Mouse (Mus musculus) liver, adult 2 months (tissue): ENCODE measurements around the gene Lrrc8a. TPM values are rescaled to one million over a fixed set of nuclear protein-coding genes. Genes with fewer than 3 reads are reported as not detected.

Experiments used
- DNase-seq: peaks from one replicate; pipeline ENCODE4 v3.0.0-alpha.2; 2011; ENCODE audit warnings: low read depth, low spot score; ENCODE audit errors: extremely low read depth
- H3K27ac ChIP-seq: fragments of 200-500 bp; replicated peaks from 2 replicates; pipeline ENCODE4 v1.5.1; 2012; ENCODE audit warnings: low read depth, mild to moderate bottlenecking, control low read depth, inconsistent platforms, low read length; ENCODE audit not compliant: insufficient read depth
- H3K27me3 ChIP-seq: fragments of 200-500 bp; 2 replicates; pipeline ENCODE4 v1.6.1; 2012; ENCODE audit warnings: mild to moderate bottlenecking, moderate library complexity, low read length, inconsistent platforms; ENCODE audit not compliant: control insufficient read depth, insufficient read depth
- H3K36me3 ChIP-seq: fragments of 200-500 bp; 2 replicates; pipeline ENCODE4 v1.6.1; 2012; ENCODE audit warnings: low read length, inconsistent platforms; ENCODE audit not compliant: control insufficient read depth, insufficient read depth
- H3K4me1 ChIP-seq: fragments of 200-500 bp; 2 replicates; pipeline ENCODE4 v1.6.1; 2011; ENCODE audit warnings: low read length; ENCODE audit not compliant: control insufficient read depth, insufficient read depth
- H3K4me3 ChIP-seq: fragments of 200-500 bp; 2 replicates; pipeline ENCODE4 v1.5.1; 2011; ENCODE audit warnings: low read depth, mild to moderate bottlenecking, control low read depth, low read length, moderate library complexity; ENCODE audit not compliant: insufficient read depth
- H3K79me2 ChIP-seq: fragments of 200-500 bp; 2 replicates; pipeline ENCODE4 v1.6.1; 2012; ENCODE audit warnings: inconsistent platforms, mild to moderate bottlenecking, low read length, moderate library complexity; ENCODE audit not compliant: control insufficient read depth, insufficient read depth
- H3K9ac ChIP-seq: fragments of 200-500 bp; 2 replicates; pipeline ENCODE4 v1.6.1; 2012; ENCODE audit warnings: low read depth, mild to moderate bottlenecking, control low read depth, inconsistent platforms, low read length
- CTCF ChIP-seq: fragments of 200-500 bp; IDR thresholded peaks from 2 replicates; pipeline ENCODE4 v1.5.1; 2011; ENCODE audit warnings: low read depth, low read length, control low read depth
- POLR2A ChIP-seq: fragments of 200-500 bp; IDR thresholded peaks from 2 replicates; pipeline ENCODE4 v1.6.1; 2011; ENCODE audit warnings: low read length, control low read depth; ENCODE audit not compliant: insufficient read depth; ENCODE audit errors: extremely low read depth
- WGBS: fragments of 180-500 bp; shearing (Covaris S2); methylation state at CpG from one replicate; pipeline ENCODE4 v1.1.7; 2018; 5-methylcytosine and 5-hydroxymethylcytosine counted together
- polyA plus RNA-seq: library from polyadenylated mRNA; depleted of rRNA; stranded (reverse); fragments of >200 nt; gene quantifications from 2 replicates; pipeline ENCODE4 v1.2.3, GENCODE M21; 2012
- total RNA-seq: library from RNA; depleted of rRNA; stranded (reverse); fragments of >200 nt; gene quantifications from 2 replicates; pipeline ENCODE4 v1.2.3, GENCODE M21; 2014

The Lrrc8a gene
- total and polyA plus RNA-seq, 2 experiments, result 8.5 to 22.6 TPM

DNA sequence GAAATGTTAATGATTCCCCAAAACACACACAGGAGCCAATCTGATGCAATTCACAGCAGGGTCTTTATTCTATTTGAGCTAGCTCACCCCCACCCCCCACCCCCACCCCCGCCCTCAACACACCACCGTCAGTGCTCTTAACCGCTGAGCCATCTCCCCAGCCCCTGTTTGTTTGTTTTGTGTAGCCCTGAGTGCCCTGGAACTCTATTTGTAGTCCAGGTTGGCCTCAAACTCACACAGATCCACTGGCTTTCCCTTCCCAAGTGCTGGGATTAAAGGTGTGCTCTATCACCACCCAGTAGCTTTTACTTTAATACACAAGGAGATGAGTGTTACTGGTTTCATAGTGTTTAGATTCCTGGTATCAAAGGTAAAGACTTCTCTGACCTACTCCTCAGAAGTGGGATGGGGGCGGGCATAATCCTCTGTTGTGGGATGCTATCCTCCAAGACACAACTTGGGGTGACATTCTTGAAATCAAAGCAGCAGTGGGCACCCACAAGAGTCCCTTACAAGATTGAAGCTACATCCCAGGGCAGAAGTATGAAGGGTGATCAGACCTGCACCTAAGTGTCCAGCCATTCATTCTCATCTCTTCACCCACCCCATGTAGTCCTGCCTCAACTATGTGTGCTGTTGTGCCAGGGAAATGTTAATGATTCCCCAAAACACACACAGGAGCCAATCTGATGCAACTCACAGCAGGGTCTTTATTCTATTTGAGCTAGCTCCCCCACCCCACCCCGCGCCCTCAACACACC, 25.9 kb upstream of the Lrrc8a start:
- no peak overlapping the region for H3K4me3 ChIP-seq
- 29% methylated on average over 6 of the region's 6 CpGs for WGBS
- H3K27me3 ChIP-seq, result no peaks in the 10 kb centered on the region
- no peaks in the 10 kb centered on the region for H3K36me3 ChIP-seq
- H3K79me2 ChIP-seq, result no peaks in the 10 kb centered on the region; the same call in 1 of the 2 replicates
- peak overlapping the region; percentile 97 for H3K27ac ChIP-seq
- peak; percentile 87 for DNase-seq
- H3K4me1 ChIP-seq, result peaks cover 46% of the 10 kb centered on the region
- peak overlapping the region; percentile 72 for H3K9ac ChIP-seq
- TF ChIP-seq POLR2A (no peak), CTCF (no peak)

DNA sequence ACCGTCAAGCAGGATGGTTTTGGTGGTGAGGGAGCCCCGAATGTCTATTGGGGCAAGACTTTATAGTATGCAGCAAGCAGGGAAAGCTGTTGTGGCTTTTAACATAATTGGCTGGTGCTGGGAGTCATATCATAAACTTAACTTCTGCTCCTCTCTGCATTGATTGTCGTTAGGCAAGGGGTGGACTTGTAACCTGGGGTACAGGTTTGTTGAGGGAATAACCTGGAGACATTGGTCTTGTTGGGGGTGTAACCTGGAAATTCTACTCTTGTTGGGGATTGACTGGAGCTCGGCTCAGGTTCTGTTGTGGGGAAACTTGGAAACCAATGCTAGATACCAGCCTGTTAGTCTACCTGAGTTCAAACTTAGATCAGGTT, 25.4 kb upstream of the Lrrc8a start:
- TF ChIP-seq POLR2A, result no peak
- TF ChIP-seq CTCF, result no peak
- H3K27ac ChIP-seq, result peak overlapping the region; percentile 97
- DNase-seq, result peak; percentile 90
- WGBS, result 21% methylated on average over 4 of the region's 4 CpGs
- no peak overlapping the region for H3K4me3 ChIP-seq
- H3K27me3 ChIP-seq, result no peaks in the 10 kb centered on the region
- no peaks in the 10 kb centered on the region; the same call in 1 of the 2 replicates for H3K79me2 ChIP-seq
- H3K36me3 ChIP-seq, result no peaks in the 10 kb centered on the region
- peaks cover 40% of the 10 kb centered on the region for H3K4me1 ChIP-seq
- peak overlapping the region; percentile 72; the same call in 1 of the 2 replicates for H3K9ac ChIP-seq

DNA sequence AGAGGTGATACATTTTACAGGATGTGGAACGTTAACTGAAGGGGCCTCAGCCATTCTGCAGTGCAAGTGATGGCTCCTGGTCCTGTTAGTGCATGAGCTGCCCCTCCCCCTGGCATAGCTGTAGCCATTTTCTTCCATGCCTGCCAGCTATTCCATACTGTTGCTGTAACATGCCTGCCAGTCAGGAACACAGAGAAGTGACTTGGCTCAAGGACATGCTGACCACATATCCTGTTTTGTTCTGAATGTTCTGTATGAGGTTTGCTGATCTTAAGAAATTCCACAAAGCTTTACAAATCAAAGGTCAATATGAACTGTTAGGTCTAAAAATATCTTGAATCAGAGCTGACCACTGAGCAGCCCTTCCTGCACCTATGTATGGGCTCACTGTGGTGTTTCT, 24.6 kb upstream of the Lrrc8a start:
- DNase-seq, result peak; percentile 70

DNA sequence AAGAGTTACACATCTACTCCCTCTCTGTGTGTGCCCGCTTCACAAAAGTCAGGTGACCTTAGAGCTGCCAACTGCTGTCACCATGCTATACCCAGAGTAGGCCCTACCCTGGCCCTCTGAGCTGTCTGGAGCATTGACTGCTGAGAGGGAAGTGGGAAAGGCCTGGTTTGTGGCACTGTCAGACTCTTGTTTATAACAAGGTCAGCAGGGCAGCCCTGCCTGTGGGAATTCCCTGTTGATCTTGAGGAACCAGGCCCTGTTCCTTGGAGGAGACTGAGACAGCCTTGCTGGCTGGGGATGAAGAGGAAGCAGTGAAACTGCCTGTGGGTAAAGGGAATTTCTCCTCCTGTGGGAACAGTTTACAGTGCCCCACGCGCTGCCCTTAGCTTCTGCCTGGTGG, 22.8 kb upstream of the Lrrc8a start:
- peak; percentile 48 for DNase-seq
- Histone ChIP-seq H3K27ac (peak overlapping the region; percentile 58), H3K4me1 (peaks cover 29% of the 10 kb centered on the region), H3K9ac (peak overlapping the region; percentile 1; the same call in 1 of the 2 replicates), H3K4me3 (no peak overlapping the region), H3K27me3 (no peaks in the 10 kb centered on the region), H3K36me3 (no peaks in the 10 kb centered on the region), H3K79me2 (no peaks in the 10 kb centered on the region)
- 57% methylated on average over 3 of the region's 3 CpGs for WGBS
- no peak for TF ChIP-seq CTCF
- no peak for TF ChIP-seq POLR2A

More for the DNA sequence above, 24.6 kb upstream of the Lrrc8a start:
- TF ChIP-seq POLR2A (no peak), CTCF (no peak)
- H3K79me2 ChIP-seq, result no peaks in the 10 kb centered on the region; the same call in 1 of the 2 replicates
- 17% methylated on average over 1 of the region's 1 CpGs for WGBS
- no peaks in the 10 kb centered on the region for H3K27me3 ChIP-seq
- H3K9ac ChIP-seq, result peak overlapping the region; percentile 44; the same call in 1 of the 2 replicates
- no peaks in the 10 kb centered on the region for H3K36me3 ChIP-seq
- no peak overlapping the region for H3K4me3 ChIP-seq
- H3K27ac ChIP-seq, result peak overlapping the region; percentile 97
- peaks cover 33% of the 10 kb centered on the region for H3K4me1 ChIP-seq

DNA sequence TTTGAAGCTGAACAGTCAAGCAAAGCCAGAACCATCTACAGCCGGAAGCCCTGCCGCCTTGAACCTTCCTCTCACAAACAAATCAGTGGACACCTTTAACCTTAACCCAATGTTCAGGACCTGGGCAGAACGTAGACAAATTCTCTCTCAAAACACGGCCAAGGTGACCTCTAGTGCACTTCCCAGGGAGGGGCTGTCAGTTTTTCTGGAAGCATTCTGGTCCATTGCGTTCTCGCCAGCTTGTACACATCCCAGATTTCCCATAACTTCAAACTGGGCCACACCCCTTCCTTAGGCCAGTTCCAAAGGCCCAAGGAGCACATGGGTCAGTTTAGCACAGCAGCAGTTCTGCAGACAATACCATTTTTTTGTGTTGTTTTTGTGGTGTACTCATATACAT, 22.0 kb upstream of the Lrrc8a start:
- H3K9ac ChIP-seq, result no peak overlapping the region
- no peaks in the 10 kb centered on the region for H3K36me3 ChIP-seq
- H3K4me3 ChIP-seq, result no peak overlapping the region
- peak overlapping the region; percentile 58 for H3K27ac ChIP-seq
- no peak for TF ChIP-seq POLR2A
- TF ChIP-seq CTCF, result no peak
- WGBS, result 10% methylated on average over 6 of the region's 6 CpGs
- no peaks in the 10 kb centered on the region for H3K79me2 ChIP-seq
- H3K27me3 ChIP-seq, result no peaks in the 10 kb centered on the region
- H3K4me1 ChIP-seq, result peaks cover 26% of the 10 kb centered on the region
- DNase-seq, result peak; percentile 84

DNA sequence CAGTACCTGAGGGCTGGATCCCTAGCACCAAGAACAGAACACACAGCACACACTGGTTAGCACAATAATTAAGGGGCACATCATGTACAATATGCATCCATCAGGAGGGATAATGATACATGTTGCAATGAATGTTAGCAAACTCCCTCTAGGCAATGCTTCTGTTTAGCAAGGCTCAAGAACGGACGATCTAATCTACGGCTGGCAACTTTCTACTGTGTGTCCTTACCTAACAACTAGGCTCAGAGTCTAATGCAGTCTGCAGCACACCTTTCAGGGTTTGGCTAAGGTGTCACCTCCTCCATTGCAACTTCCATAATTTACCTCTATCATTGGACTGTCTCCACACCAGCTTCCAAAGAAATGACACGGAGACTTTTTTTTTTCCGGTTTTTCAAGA, 21.2 kb upstream of the Lrrc8a start:
- H3K4me3 ChIP-seq, result no peak overlapping the region
- TF ChIP-seq POLR2A (no peak), CTCF (no peak)
- no peak overlapping the region for H3K27ac ChIP-seq
- no peaks in the 10 kb centered on the region for H3K79me2 ChIP-seq
- 68% methylated on average over 5 of the region's 5 CpGs for WGBS
- H3K4me1 ChIP-seq, result peaks cover 22% of the 10 kb centered on the region
- H3K9ac ChIP-seq, result no peak overlapping the region
- no peaks in the 10 kb centered on the region for H3K27me3 ChIP-seq
- no peaks in the 10 kb centered on the region for H3K36me3 ChIP-seq
- DNase-seq, result no peak
